In the genomic region with DNA sequence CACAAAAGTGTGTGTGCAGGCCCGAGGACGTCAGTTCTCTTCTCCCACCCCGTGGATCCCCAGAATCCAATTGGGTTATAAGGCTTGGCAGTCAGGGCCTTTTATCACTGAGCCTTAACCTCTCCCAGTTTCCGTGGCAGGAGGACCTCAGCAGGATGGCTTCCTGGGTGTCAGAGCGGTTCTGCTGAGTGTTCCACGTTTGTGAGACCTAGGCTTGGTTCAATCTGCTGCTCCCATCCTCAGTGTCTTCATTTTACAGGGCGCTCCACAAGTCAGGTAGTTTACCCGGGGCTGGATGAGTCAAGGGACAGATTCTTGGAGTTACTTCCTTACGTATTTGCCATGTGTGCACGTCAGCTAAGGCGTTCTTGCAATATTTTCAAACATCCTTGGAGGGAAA, we compare ENCODE assay signal across 21 mouse cellular contexts. TPM values are rescaled to one million over a fixed set of nuclear protein-coding genes. Genes with fewer than 3 reads are reported as not detected.
DNase-seq lines count a peak whose midpoint lies in the region; ATAC-seq and TF ChIP-seq lines count a peak whose summit lies in the region.
"Had no signal": no experiment of that assay in that cellular context is flagged by ENCODE, and none has a peak within 500 bp of the region (broad histone marks: within the 10 kb centered on the region; RNA-seq: fewer than 3 reads in every experiment).

No protein-coding gene starts in this region.

- 80% methylated on average over 11 of the region's 11 CpGs for WGBS in limb, embryonic 15.5 days
- WGBS in limb, embryonic 10.5 days, result 88% methylated on average over 11 of the region's 11 CpGs
- WGBS in lung, postnatal 0 days, result 85% methylated on average over 11 of the region's 11 CpGs
- 88% methylated on average over 11 of the region's 11 CpGs for WGBS in liver, embryonic 12.5 days (ENCODE audit: insufficient replicate concordance)

- no peaks in the 10 kb centered on the region for H3K27me3 ChIP-seq in limb, embryonic 15.5 days
- H3K27me3 ChIP-seq in limb, embryonic 10.5 days (ENCODE audit: low read depth, poor library complexity, severe bottlenecking), result no peaks in the 10 kb centered on the region
- H3K27me3 ChIP-seq in lung, postnatal 0 days (replicated peaks; ENCODE audit: insufficient read depth, low read length), result no peaks in the 10 kb centered on the region
- H3K27me3 ChIP-seq in CH12.LX (replicated peaks), result no peaks in the 10 kb centered on the region
- no peaks in the 10 kb centered on the region for H3K27me3 ChIP-seq in liver, embryonic 12.5 days (replicated peaks)
- H3K27me3 ChIP-seq: embryonic facial prominence, embryonic 12.5 days; forebrain, embryonic 13.5 days; forebrain, embryonic 15.5 days; Patski had no signal

- no peaks in the 10 kb centered on the region for H3K9me3 ChIP-seq in limb, embryonic 15.5 days
- no peaks in the 10 kb centered on the region for H3K9me3 ChIP-seq in limb, embryonic 10.5 days (replicated peaks)
- H3K9me3 ChIP-seq in lung, postnatal 0 days (ENCODE audit: low read length), result no peaks in the 10 kb centered on the region
- no peaks in the 10 kb centered on the region for H3K9me3 ChIP-seq in CH12.LX (replicated peaks; ENCODE audit: low read length)
- H3K9me3 ChIP-seq in liver, embryonic 12.5 days (replicated peaks), result no peaks in the 10 kb centered on the region
- H3K9me3 ChIP-seq: embryonic facial prominence, embryonic 10.5 days; embryonic facial prominence, embryonic 12.5 days; forebrain, embryonic 13.5 days; forebrain, embryonic 15.5 days; G1E had no signal

- no peak overlapping the region for H3K4me2 ChIP-seq in limb, embryonic 15.5 days
- H3K4me2 ChIP-seq in lung, postnatal 0 days (replicated peaks; ENCODE audit: low read depth, low read length), result no peak overlapping the region
- H3K4me2 ChIP-seq in CH12.LX (ENCODE audit: insufficient read depth, low read depth, poor library complexity, severe bottlenecking), result no peak overlapping the region
- no peak overlapping the region for H3K4me2 ChIP-seq in liver, embryonic 12.5 days
- H3K4me2 ChIP-seq: embryonic facial prominence, embryonic 12.5 days; forebrain, embryonic 13.5 days; forebrain, embryonic 15.5 days had no signal

- in situ Hi-C loops in CH12.LX (cut with MboI; ENCODE audit: low pct_ligation_motif_present, low pct_unique_long_range_greater_than_20kb, low sequenced_read_pairs), result no loop called here

- no peak for TF ChIP-seq CTCF in lung, postnatal 0 days (IDR thresholded peaks at IDR 0.05)
- no peak for TF ChIP-seq CTCF in CH12.LX (conservative IDR thresholded peaks at IDR 0.05 in 1 of 2, IDR thresholded peaks at IDR 0.05 in 1 of 2; ENCODE audit: low read depth in 2 of 2, low read length in 2 of 2)

- H3K36me3 ChIP-seq in limb, embryonic 15.5 days, result peaks cover 25% of the 10 kb centered on the region
- H3K36me3 ChIP-seq in limb, embryonic 10.5 days, result peaks cover 54% of the 10 kb centered on the region
- H3K36me3 ChIP-seq in lung, postnatal 0 days (ENCODE audit: insufficient read depth, low read length), result no peaks in the 10 kb centered on the region
- peaks cover 28 to 53% of the 10 kb centered on the region in 2 experiments for H3K36me3 ChIP-seq in CH12.LX (replicated peaks in 1 of 2; ENCODE audit: control insufficient read depth in 1 of 2, insufficient read depth in 1 of 2, low read length in 1 of 2)
- peaks cover 61% of the 10 kb centered on the region for H3K36me3 ChIP-seq in liver, embryonic 12.5 days
- H3K36me3 ChIP-seq: forebrain, embryonic 15.5 days had no signal

- H3K79me2 ChIP-seq in CH12.LX (replicated peaks; ENCODE audit: control insufficient read depth, extremely low read depth, insufficient read depth, poor library complexity, severe bottlenecking), result no peaks in the 10 kb centered on the region

- no peak for DNase-seq in limb, embryonic 10.5 days (ENCODE audit: low spot score)
- no peak for DNase-seq in lung, postnatal 0 days (ENCODE audit: low spot score)
- DNase-seq in lung, postnatal 25 days (ENCODE audit: low spot score), result no peak
- DNase-seq in CH12.LX (ENCODE audit: extremely low read depth), result no peak
- DNase-seq: adrenal gland, adult 8-10 months; adrenal gland, postnatal 14 days; adrenal gland, postnatal 36 days; cerebellum, adult 11-12 months; cerebellum, adult 2 months; cerebellum, adult 9-10 months; cerebellum, postnatal 10 days; cerebellum, postnatal 25 days had no signal

- ATAC-seq in limb, embryonic 15.5 days (ENCODE audit: insufficient number of reproducible peaks, low FRiP score, low TSS enrichment, low read depth), result no peak
- no peak for ATAC-seq in lung, postnatal 0 days
- ATAC-seq in liver, embryonic 12.5 days, result no peak
- ATAC-seq: activated CD4-positive, CD25-positive, alpha-beta regulatory T cell, adult 4 months; forebrain, embryonic 13.5 days; forebrain, embryonic 15.5 days; Patski had no signal

- no peak for TF ChIP-seq POLR2A in CH12.LX (IDR thresholded peaks at IDR 0.05; ENCODE audit: low read depth, low read length)

- TF ChIP-seq RAD21 in CH12.LX (IDR thresholded peaks at IDR 0.05; ENCODE audit: low read depth, low read length), result no peak

- dilution Hi-C loops in CH12.LX (cut with MboI; ENCODE audit: extremely low pct_ligation_motif_present, extremely low pct_unique_long_range_greater_than_20kb, low sequenced_read_pairs), result no loop called here

- no peak overlapping the region for H3K4me3 ChIP-seq in limb, embryonic 15.5 days
- no peak overlapping the region for H3K4me3 ChIP-seq in limb, embryonic 10.5 days
- no peak overlapping the region for H3K4me3 ChIP-seq in lung, postnatal 0 days (ENCODE audit: low read depth, low read length)
- no peak overlapping the region for H3K4me3 ChIP-seq in CH12.LX (replicated peaks in 1 of 3; ENCODE audit: low read depth in 2 of 3, low read length in 2 of 3, poor library complexity in 1 of 3)
- no peak overlapping the region for H3K4me3 ChIP-seq in liver, embryonic 12.5 days
- H3K4me3 ChIP-seq: embryonic facial prominence, embryonic 10.5 days; embryonic facial prominence, embryonic 12.5 days; forebrain, embryonic 13.5 days; forebrain, embryonic 15.5 days had no signal

- no peak overlapping the region for H3K9ac ChIP-seq in limb, embryonic 15.5 days
- H3K9ac ChIP-seq in lung, postnatal 0 days (replicated peaks; ENCODE audit: low read depth), result no peak overlapping the region
- no peak overlapping the region for H3K9ac ChIP-seq in CH12.LX (ENCODE audit: insufficient read depth, low read depth)
- no peak overlapping the region for H3K9ac ChIP-seq in liver, embryonic 12.5 days
- H3K9ac ChIP-seq: embryonic facial prominence, embryonic 12.5 days; forebrain, embryonic 13.5 days; forebrain, embryonic 15.5 days had no signal

- H3K27ac ChIP-seq in limb, embryonic 15.5 days, result peak overlapping the region; percentile 50; the same call in 1 of the 2 replicates
- H3K27ac ChIP-seq in limb, embryonic 10.5 days, result no peak overlapping the region
- H3K27ac ChIP-seq in lung, postnatal 0 days (ENCODE audit: low read length), result peak overlapping the region; percentile 60; the same call in 1 of the 2 replicates
- H3K27ac ChIP-seq in CH12.LX (ENCODE audit: insufficient read depth, low read depth), result no peak overlapping the region
- H3K27ac ChIP-seq in liver, embryonic 12.5 days, result no peak overlapping the region
- H3K27ac ChIP-seq: embryonic facial prominence, embryonic 10.5 days; embryonic facial prominence, embryonic 12.5 days; forebrain, embryonic 13.5 days had no signal

- 0 out of 2 replicates have a peak, but pooled peaks cover 8% of the 10 kb centered on the region for H3K4me1 ChIP-seq in limb, embryonic 15.5 days
- no peaks in the 10 kb centered on the region for H3K4me1 ChIP-seq in limb, embryonic 10.5 days
- peaks cover 2% of the 10 kb centered on the region; the same call in 1 of the 2 replicates for H3K4me1 ChIP-seq in lung, postnatal 0 days (ENCODE audit: insufficient read depth, low read depth, low read length)
- no peaks in the 10 kb centered on the region for H3K4me1 ChIP-seq in CH12.LX (ENCODE audit: control insufficient read depth in 1 of 2, insufficient read depth in 2 of 2)
- peaks cover 14% of the 10 kb centered on the region for H3K4me1 ChIP-seq in liver, embryonic 12.5 days
- H3K4me1 ChIP-seq: embryonic facial prominence, embryonic 10.5 days; embryonic facial prominence, embryonic 12.5 days had no signal

- no peak for TF ChIP-seq EP300 in lung, postnatal 0 days (IDR thresholded peaks at IDR 0.05)
- no peak for TF ChIP-seq EP300 in CH12.LX (IDR thresholded peaks at IDR 0.05; ENCODE audit: low read length)

TF ChIP-seq in CH12.LX, 34 proteins besides CTCF, POLR2A, EP300 and RAD21:
- no peak for TF ChIP-seq IRF4 (IDR thresholded peaks at IDR 0.05; ENCODE audit: low read depth, low read length)
- 0 out of 2 replicates have a peak, but pooled peaks have one; percentile 70 for TF ChIP-seq POLR2AphosphoS2 (IDR thresholded peaks at IDR 0.05; ENCODE audit: low read depth, low read length)

RNA-seq across cellular contexts. Expression of a gene that starts 19.5 kb away (rescaled TPM):
- polyA plus RNA-seq in limb, embryonic 15.5 days (2015; fragmentation: Nextera tagmentation; extraction: Ambion mirVana), result 348 and 358 TPM in 2 replicates
- polyA plus RNA-seq in limb, embryonic 10.5 days (2016; fragmentation: Nextera tagmentation; extraction: Ambion mirVana), result 546 and 560 TPM in 2 replicates
- 46.4 and 46.5 TPM in 2 replicates for polyA plus RNA-seq in lung, postnatal 0 days (2015; fragmentation: Nextera tagmentation; extraction: Ambion mirVana)
- total RNA-seq in CH12.LX (2012; rRNA removed) (244 and 294 TPM in 2 replicates), CH12.LX (2014; rRNA removed) (768 and 838 TPM in 2 replicates)
- 203 and 221 TPM in 2 replicates for polyA plus RNA-seq in CH12.LX (2012; ENCODE audit: insufficient read length, low read depth)
- 319 and 336 TPM in 2 replicates for polyA plus RNA-seq in liver, embryonic 12.5 days (2016; fragmentation: Nextera tagmentation; extraction: Ambion mirVana)

Comparison
In these comparisons a context has a peak if more than half of its experiments do, and no peak if none do; other contexts are left out.
1. H3K27ac ChIP-seq: peak in limb, embryonic 15.5 days (single experiment) and lung, postnatal 0 days (single experiment); none in limb, embryonic 10.5 days (single experiment), CH12.LX (single experiment) and liver, embryonic 12.5 days (single experiment).